Mouse (Mus musculus) adrenal gland (tissue): ENCODE measurements around the gene Carnmt1.

Source experiments
- intact Hi-C: fragments of 180-260 bp; cut with DNase I; formaldehyde crosslinking; loops from one replicate; pipeline ENCODE4 v1.15.1; 2025

Gene Carnmt1

DNA sequence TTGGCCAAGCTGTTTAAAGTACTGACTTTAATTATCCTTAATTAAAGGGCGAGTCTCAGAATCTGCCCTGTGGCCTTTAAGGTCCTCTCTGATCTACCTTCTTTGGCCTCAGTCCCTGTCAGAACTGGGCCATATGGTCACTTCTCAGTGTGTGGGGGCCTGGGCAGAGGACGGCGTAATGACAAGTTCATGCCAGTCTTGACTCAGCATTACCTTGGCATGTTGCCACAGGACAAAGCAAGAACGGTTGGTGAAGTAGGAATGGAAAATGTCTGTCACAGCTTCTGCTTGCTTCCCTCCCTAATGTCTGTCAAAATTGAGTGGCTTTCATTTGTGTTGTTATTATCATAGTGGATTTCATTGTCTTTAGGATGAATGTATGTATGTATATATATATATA lies 18.0 kb upstream of the Carnmt1 start:
- intact Hi-C loops: no loop called here

DNA sequence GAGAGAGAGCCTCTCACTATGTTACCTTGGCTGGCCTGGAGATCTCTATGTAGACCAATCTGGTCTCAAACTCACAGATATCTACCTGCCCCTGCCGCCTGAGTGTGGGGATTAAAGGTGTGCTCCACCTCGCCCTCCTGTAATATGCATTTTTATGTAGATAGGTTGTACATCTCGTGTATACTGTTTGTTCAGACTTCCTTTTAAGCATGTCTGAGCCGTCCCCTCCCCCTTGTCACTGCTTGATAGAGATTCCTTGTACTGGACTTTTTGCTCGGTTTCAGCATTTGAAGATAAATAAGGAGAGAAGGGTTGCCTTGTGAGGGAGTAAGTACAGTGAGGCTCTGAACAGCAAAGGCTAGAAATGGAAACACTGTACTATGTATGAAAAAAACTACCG lies 17.5 kb upstream of the Carnmt1 start:
- intact Hi-C loops: no loop called here

DNA sequence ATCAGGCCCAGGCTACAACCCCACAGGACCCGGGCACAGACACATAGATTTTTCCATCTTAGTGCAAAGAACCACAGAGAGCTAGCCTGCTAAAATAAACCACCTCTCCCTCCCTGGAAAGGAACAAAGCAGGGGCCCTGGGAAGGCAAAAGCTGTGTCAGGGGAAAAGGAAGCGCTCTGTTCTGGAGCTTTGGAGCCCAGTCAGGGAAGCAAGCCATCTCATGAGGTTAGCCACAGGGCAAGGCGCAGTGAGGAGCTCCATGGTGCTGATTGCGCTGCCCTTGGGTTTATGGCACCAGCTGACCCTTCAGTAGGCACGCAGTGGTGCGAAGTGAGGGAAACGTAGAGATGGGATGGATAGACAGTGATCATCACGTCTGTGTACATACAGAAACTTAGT lies 16.2 kb upstream of the Carnmt1 start:
- intact Hi-C loops: no loop called here

DNA sequence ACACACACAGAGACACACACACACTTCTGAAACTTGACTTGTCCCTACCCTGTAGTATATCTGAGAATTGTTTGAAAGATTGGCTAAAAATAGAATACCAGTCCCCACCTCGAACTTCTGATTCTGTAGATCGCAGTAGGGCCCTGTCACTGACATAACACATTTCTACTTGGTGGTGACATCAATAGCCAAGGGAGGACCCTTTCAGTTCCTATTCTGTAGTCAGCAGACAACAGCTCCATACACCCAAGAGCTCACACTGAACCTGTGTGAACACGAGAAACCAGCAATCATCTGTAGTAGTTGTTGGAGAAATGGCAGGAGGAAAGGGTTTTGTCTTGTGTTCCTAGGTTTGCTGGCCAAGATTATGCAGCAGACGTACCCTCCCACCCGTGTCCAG lies 15.6 kb upstream of the Carnmt1 start:
- intact Hi-C loops: no loop called here

DNA sequence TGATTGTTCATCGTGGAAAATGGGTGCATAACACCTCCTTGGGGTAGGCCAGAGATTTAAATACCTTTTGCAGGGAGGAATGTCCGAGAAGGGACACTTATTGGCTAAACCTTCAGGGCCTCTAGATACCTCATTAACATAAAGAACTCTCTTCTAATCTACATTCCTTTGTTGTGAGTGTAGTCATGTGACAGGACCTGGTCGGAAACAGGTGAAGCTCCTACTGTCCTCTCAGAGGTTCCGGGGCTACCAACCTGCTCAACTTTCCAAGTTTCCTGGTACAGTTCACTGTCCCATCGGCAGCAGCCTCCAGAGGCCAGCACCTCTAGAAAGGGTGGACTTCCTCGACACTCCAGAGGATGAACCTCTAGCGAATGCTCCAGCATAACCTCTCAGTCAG lies 14.6 kb upstream of the Carnmt1 start:
- intact Hi-C loops: no loop called here

DNA sequence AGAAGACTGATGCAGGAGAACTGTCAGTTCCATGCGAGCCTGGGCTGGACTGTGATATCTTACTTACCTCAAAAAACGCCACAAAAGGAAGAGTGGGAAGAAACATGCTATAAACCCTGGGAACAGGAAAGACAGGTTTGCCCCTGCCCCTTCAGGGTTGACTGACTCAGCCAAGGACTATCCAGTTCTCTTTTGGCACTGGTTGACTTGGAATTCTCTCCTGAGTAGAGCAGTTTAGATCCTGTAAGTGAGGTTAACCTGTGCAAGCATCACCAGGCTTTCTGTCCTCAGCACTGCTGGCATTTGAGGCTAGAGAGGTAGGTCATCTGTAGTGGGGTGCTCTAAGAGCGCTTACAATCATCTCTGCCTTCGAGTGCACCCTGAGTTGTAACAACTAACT lies 12.1 kb upstream of the Carnmt1 start:
- intact Hi-C loops: no loop called here

DNA sequence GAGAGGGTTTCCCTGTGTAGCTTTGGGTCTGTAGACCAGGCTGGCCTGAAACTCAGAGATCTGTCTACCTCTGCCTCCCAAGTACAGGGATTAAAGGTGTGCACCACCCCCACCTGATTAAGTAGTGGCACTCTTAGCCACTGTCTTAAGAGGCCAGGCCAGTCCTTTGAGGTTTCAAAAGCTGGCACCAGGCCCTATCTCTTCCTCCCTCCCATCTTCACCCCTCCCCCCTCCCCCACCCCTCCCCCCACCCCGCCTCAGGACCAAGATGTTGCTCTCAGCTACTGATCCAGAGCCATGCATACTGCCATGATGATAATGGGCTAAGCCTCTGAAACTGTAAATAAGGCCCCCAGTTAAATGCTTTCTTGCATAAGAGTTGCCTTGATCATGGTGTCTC lies 11.2 kb upstream of the Carnmt1 start:
- intact Hi-C loops: no loop called here

DNA sequence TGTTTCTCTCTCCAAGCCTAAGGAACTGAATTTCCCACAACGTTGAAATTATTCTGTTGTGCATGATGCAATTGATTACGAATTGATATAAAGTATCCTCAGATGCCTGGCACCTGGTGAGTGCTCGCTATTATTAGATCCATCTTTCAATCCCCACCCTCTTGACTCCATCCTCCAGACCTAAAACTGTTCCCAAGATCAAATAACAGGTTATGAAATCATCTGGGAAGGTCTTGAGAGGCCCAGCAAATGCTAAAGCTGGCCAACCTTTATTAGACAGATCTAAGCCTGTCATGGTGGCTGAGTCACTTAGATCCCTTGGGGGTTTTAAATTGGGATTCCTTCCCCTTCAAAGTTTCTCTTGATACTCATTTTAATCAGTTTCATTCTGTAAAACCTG lies 10.1 kb upstream of the Carnmt1 start:
- intact Hi-C loops: no loop called here

DNA sequence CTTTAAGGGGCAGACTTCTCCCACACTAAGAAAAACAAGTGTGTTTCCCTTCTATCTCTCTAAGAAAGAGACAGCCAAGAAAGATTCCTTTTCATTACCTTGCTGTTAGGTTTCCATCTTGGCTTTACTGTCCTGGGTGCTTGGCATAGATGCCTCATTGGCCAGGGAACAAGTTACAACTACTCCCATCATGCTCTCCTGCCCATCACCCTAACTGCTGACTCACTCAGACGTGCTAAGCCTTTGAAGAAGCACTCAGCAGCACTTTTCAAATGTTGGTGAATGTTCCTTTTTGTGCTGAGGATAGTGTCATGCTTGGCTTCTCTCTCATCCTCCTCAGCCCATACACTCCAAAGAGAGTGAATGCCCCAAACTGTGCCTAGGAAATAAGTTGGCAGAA lies 8.9 kb upstream of the Carnmt1 start:
- intact Hi-C loops: no loop called here

DNA sequence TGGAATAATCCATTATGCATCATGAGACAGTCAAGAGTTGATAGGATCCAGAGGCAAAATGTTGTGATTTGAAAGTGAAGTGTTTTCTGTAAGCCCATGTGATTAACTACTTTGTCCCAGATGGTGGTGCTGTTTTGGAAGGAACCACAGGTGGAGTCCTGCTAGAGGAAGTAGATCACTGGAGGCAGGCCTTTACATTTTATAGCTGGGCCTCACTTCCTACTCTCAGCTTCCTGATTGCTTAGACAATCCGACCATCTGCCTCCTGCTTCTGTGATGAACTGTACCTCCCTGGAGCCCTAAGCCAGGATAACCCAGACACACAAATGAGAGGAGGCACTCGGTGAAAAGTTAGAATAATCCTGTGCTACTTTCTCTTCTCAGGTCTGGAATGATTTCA lies 6.7 kb upstream of the Carnmt1 start:
- intact Hi-C loops: no loop called here

DNA sequence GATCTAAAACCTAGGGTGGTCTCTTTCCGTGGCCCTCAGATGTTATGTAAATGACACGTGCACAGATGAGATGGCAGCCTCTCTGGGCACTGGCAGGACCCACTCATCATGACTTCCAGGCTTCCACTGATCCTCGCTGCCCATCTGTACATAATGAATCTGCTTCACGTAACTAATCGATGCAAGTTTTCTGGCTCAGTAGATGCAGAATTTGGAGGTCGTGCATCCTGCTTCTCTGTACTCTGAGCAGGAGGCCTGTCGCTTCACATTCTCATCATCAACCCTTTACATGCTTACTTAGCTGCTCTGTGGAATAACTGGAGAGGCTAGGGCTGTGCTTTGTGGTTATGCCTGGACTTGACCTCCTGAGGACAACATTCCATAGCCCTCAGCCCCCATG lies 3.6 kb upstream of the Carnmt1 start:
- intact Hi-C loops: no loop called here

DNA sequence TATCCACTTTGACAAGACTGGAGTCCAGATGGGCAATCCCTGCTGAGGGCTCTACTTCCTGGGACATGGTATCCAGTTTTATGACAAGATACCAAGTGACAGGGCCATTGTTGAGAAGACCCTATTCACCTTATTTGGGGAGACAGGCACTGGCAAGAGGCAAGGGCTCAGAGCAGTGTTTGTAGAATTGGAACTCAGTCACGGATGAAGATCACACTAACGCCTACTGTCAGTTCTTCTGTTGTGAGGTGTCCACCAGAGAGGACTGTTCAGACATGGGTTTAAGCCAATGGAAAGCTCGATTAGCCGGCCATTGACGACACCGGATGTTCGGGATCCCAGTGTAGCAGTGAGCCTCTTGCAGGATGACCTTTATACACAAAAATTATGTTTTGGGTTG lies 1.0 kb upstream of the Carnmt1 start:
- intact Hi-C loops: no loop called here

DNA sequence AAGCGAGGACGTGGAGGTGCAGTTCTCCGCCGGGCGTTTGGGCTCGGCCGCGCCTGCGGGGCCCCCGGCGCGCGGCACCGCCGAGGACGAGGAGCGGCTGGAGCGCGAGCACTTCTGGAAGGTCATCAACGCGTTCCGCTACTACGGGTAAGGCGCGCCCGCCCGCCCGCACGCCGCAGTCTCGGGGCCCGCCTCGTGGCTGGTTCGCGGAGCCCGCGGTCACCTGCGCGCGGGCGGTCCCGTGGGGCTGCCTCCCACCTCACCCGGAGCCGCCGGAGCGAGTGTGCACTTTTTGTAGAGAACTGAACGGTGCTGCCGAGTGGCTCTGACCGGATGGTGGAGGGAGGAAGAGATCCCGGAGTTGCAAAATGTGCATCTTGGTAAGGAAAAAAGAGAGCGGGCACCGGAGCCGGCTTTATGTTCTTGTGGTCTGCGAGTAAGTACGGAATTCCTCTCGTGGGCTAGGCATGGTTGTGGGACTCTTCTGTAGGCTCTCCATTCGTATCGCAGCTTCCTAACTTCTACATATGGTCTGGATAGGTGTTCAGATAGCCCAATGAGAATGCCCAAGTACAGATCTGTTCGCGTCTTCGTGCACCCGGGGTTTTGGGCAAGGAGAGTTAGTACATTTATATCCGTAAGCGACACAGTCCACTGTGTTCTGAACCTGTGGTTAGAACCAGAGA lies 635 bp downstream of the Carnmt1 start:
- intact Hi-C loops: no loop called here

DNA sequence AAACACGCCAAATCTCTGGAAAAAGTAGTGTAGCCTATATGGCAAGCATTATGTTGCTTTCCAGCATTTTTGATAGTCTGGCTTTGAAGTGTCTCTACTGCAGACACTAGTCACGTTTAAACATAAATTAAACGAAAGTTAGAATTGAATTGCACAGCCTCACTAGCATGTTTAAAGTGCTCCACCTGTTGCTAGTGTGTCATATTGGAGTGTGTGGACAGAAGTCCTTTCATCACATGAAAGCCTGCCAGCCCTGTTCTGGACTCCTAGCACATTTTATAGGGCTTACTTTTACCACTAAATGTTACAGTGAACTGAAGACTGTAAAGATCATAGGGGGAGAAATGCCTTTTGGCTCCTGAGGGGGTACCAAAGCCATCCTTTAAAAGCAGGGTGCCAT lies 1.9 kb downstream of the Carnmt1 start:
- intact Hi-C loops: no loop called here

DNA sequence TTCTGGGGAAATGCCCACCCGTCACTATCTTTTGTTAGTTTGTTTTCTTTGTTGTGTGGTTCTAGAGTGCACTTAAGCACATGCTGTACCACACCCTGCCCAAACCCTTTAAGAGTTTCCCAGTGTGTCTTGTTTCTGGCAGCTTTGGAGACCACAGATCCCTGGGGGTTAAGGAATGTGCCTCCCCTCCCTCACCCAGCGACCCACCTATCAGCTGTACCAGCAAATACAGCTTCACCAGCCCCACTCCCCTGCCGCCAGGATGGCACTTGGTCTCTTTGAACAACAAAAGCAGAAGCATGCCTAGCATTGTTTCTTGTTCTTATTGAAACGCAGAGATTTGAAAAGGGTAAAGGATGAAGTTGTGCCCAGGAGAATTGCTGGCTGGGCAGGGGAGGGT lies 2.6 kb downstream of the Carnmt1 start:
- intact Hi-C loops: no loop called here

DNA sequence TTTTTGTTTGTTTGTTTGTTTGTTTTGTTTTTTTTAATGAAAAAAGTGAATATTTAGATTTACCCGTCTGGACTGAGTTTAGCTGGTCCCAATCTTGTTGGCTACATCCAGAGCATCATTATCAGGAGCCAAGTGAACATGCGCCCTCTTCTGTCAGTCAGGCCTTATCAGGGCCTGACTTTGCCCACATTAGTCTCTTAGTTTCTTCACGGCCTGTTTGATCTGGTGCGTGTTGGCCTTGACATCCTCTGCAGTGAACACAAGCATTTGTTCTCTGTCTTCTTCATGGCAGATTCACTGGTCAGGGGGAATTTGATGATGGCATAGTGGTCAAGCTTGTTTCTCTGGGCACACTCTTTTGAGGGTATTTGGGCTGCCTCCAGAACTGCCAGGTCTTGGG lies 11.6 kb downstream of the Carnmt1 start:
- intact Hi-C loops: loop anchor here (5.0 to 10.0 kb wide), 2 partner anchors 45 to 153 kb away; no protein-coding TSS in a partner anchor

DNA sequence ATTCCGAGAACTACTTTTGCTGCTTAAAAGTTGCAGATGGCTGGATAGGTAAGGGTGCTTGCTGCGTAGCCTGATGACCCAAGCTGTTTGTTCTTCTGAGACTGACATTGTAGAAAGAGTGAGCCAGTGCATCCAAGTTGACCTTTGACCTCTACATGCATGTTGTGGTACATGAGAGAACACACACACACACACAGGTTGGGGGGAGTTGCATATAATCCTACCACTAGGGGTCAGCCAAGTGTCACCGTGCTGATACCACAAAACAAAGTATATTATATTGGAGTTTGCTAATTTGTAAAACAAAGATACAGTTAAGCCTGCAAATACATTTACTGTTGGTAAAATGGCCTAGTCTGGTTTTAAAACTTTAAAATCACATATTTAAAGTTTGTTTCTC lies 17.0 kb downstream of the Carnmt1 start:
- intact Hi-C loops: loop anchor here (10.0 kb wide), 1 partner anchor 147 kb away; no protein-coding TSS in a partner anchor

DNA sequence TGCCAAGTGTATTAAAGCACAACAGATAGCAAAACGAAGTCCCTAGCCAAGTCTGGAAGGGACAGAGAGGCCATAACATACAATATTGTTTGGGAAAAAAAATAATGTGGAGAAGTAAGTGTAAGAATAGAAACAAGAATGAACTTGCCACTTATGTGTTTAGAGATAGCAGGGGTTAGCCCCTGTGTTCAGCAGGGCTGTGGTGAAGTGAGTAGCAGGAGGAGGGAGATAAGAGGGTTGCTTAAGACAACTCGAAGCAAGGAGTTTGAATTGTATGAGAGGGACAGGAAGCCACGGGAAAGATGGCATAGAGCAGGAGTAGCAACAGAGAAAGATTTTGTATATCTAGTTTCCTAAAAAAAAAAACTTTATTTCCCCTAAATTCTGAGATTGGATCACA lies 21.6 kb downstream of the Carnmt1 start:
- intact Hi-C loops: no loop called here

DNA sequence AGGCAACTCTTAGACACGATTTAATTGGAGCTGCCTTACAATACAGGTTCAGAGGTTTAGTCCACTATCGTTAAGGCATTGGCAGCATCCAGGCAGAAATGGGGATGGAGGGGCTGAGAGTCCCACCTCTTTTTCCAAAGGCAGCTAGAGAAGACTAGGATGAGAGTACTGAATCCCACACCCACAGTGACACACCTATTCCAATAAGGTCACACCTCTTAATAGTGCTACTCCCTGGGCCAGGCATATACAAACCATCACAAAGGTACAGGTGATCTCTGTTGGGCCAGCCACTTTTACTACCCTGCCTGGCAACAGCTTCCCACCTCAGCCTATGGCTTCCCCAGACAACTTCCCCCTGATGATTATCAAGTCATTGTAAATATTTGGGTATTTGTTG lies 22.2 kb downstream of the Carnmt1 start:
- intact Hi-C loops: no loop called here

DNA sequence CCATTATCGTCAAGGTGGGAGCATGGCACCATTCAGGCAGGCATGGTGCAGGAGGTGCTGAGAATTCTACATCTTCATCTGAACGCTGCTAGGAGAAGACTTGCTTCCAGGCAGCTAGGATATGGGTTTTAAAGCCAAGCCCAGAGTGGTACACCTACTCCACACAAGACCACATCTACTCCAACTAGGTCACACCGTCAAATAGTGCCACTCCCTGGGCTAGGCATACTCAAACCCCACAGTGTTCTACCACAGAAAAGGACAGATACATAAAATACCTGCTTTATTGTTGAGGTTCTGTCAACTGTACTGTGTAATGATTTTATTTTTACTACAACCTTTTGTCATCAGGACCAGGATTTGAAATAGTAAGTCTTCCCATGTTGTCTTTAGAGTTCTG lies 24.6 kb downstream of the Carnmt1 start:
- intact Hi-C loops: no loop called here

DNA sequence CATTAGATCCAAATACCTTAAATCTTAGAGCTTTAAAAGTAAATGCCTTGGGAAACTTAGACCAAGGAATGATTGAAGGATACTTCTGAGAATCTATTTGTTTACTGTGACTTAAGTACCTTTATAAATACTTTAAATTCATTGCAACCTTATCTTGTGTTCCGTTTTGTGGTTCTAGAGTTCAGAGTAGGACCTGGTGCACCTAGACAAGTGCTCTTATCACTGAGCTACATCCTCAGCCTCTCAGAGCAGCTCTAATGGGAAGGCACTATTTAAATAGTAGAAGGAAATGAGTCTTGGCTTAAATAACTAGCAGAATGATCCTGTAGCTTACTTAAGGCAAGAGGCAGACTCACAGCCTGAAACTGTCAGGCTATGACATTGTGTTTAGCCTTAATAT lies 25.0 kb downstream of the Carnmt1 start:
- intact Hi-C loops: no loop called here

DNA sequence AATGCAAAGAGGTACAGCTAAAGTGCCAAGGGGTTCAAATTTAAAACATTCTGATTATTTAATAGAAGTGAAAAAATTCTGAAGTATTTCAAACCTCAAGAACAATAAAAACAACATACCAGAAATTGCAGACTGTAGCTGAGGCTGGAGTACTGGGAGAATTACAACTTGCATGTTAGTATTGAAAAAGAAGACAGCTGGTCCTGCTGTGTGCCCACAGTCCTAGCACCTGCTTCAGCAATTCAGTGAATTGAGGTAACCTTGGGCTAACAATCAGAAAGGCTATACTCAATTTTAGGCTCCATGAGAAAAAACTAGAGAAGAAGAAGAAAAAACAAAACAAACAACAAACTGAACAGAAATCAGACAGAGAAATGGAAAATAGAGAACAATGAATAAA lies 37.5 kb downstream of the Carnmt1 start:
- intact Hi-C loops: no loop called here

DNA sequence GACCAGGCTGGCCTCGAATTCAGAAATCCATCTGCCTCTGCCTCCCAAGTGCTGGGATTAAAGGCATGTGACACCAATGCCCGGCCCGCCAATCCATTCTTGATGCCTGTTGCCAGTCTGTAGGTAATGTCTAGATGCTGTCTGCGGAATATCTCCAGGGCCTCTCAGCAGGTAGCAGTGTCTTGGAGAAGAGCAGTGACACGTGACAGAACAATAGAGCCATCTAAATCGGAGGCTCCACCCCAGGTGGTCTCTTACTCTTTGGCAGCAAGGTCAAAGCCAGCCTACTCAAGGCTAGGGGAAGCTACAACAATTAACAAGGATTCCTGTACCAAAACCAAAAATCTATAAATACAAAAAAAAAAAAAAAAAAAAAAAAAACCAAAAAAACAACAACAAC lies 40.3 kb downstream of the Carnmt1 start:
- intact Hi-C loops: loop anchor here (5.0 to 10.0 kb wide), 2 partner anchors 74 to 124 kb away; no protein-coding TSS in a partner anchor

DNA sequence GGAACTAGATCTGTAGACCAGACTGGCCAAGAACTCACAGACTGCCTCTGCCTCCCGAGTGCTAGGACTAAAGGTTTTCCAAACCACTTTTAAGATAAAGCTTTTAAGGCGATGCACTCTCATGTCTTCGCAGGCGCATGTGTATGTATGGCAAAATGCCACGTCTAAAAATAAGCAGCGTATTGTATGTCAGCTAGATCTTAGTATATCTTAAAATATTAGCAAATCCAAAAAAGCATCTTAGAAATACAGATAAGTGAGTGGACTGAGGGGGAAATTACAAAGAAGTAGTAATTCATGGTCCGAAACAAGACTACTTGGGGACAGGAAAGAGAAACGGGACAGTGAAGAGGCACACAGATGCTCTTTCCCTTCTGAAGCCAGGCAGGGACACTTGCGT lies 41.0 kb downstream of the Carnmt1 start:
- intact Hi-C loops: loop anchor here (5.0 to 10.0 kb wide), 2 partner anchors 74 to 123 kb away; no protein-coding TSS in a partner anchor
